Mouse (Mus musculus): ENCODE measurements at regions not wholly inside any gene's neighbourhood (a gene's known extent, or its start where the extent isn't known, plus 50 kb on each side); places are given as distances from the start of the nearest gene placed in this dataset.

GRCm38 (mm10) chr17:80801451-80801983, 73.2 kb upstream of the Map4k3 start:
- 19% methylated on average over 16 of the region's 16 CpGs for WGBS
- no peaks in the 10 kb centered on the region for H3K36me3 ChIP-seq (ENCODE audit: control insufficient read depth, insufficient read depth, low read length)
- no peaks in the 10 kb centered on the region for H3K27me3 ChIP-seq (ENCODE audit: control insufficient read depth, insufficient read depth, low read length)
- H3K9ac ChIP-seq (ENCODE audit: low read depth, low read length): no peak overlapping the region
- TF ChIP-seq POLR2A (IDR thresholded peaks at IDR 0.05; ENCODE audit: extremely low read depth, insufficient read depth, low read length) (no peak), CTCF (IDR thresholded peaks at IDR 0.05; ENCODE audit: low read depth, low read length) (no peak)
- H3K4me1 ChIP-seq (ENCODE audit: control insufficient read depth, insufficient read depth, low read length): peaks cover 2% of the 10 kb centered on the region; the same call in 1 of the 2 replicates
- no peak overlapping the region for H3K4me3 ChIP-seq (ENCODE audit: insufficient read depth, low read depth, low read length)
- no peaks in the 10 kb centered on the region for H3K79me2 ChIP-seq (ENCODE audit: control insufficient read depth, insufficient read depth, low read length)
- peak; percentile 48 for DNase-seq (ENCODE audit: extremely low read depth, low read depth, low spot score)
- peak overlapping the region; percentile 45; the same call in 1 of the 2 replicates for H3K27ac ChIP-seq (replicated peaks; ENCODE audit: insufficient read depth, low read depth, low read length)

- no peak overlapping the region for H3K9ac ChIP-seq (ENCODE audit: low read depth, low read length)
- TF ChIP-seq CTCF (IDR thresholded peaks at IDR 0.05; ENCODE audit: low read depth, low read length) (no peak), POLR2A (IDR thresholded peaks at IDR 0.05; ENCODE audit: extremely low read depth, insufficient read depth, low read length) (no peak)
These were observed 72.6 kb upstream of the Map4k3 start for GRCm38 (mm10) chr17:80800877-80801276.

DNA sequence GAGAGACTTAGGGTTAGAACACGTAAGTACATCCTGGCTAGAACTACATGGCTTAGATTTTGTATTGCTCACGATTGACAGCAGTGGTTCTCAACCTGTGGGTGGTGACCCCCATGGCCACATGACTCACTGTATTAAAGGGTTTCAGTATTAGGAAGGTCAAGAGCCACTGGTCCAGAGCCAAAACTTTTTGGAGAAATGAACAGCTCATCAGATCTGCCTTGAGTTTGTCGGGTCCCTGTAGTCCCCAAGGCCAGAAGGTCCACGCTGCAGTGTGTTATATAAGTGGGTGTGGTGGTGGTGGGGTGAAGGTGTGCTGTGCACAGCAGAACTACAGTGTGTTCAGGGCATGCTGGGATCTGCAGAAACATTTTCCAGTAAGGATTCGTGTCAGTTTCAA, 72.2 kb upstream of the Map4k3 start:
- H3K9ac ChIP-seq (ENCODE audit: low read depth, low read length): no peak overlapping the region
- TF ChIP-seq POLR2A (IDR thresholded peaks at IDR 0.05; ENCODE audit: extremely low read depth, insufficient read depth, low read length): no peak
- TF ChIP-seq CTCF (IDR thresholded peaks at IDR 0.05; ENCODE audit: low read depth, low read length): no peak
- 72% methylated on average over 5 of the region's 5 CpGs for WGBS
- H3K36me3 ChIP-seq (ENCODE audit: control insufficient read depth, insufficient read depth, low read length): no peaks in the 10 kb centered on the region
- no peaks in the 10 kb centered on the region for H3K79me2 ChIP-seq (ENCODE audit: control insufficient read depth, insufficient read depth, low read length)
- DNase-seq (ENCODE audit: extremely low read depth, low read depth, low spot score): no peak
- H3K4me1 ChIP-seq (ENCODE audit: control insufficient read depth, insufficient read depth, low read length): peaks cover 2% of the 10 kb centered on the region; the same call in 1 of the 2 replicates
- no peak overlapping the region for H3K4me3 ChIP-seq (ENCODE audit: insufficient read depth, low read depth, low read length)
- no peaks in the 10 kb centered on the region for H3K27me3 ChIP-seq (ENCODE audit: control insufficient read depth, insufficient read depth, low read length)
- H3K27ac ChIP-seq (replicated peaks; ENCODE audit: insufficient read depth, low read depth, low read length): peak overlapping the region; percentile 49; the same call in 1 of the 2 replicates

More at GRCm38 (mm10) chr17:80800877-80801276, 72.6 kb upstream of the Map4k3 start:
- Histone ChIP-seq H3K27ac (replicated peaks; ENCODE audit: insufficient read depth, low read depth, low read length) (peak overlapping the region; percentile 49; the same call in 1 of the 2 replicates), H3K79me2 (ENCODE audit: control insufficient read depth, insufficient read depth, low read length) (no peaks in the 10 kb centered on the region), H3K27me3 (ENCODE audit: control insufficient read depth, insufficient read depth, low read length) (no peaks in the 10 kb centered on the region), H3K36me3 (ENCODE audit: control insufficient read depth, insufficient read depth, low read length) (no peaks in the 10 kb centered on the region), H3K4me3 (ENCODE audit: insufficient read depth, low read depth, low read length) (no peak overlapping the region), H3K4me1 (ENCODE audit: control insufficient read depth, insufficient read depth, low read length) (peaks cover 2% of the 10 kb centered on the region; the same call in 1 of the 2 replicates)
- 70% methylated on average over 13 of the region's 13 CpGs for WGBS
- no peak for DNase-seq (ENCODE audit: extremely low read depth, low read depth, low spot score)

DNA sequence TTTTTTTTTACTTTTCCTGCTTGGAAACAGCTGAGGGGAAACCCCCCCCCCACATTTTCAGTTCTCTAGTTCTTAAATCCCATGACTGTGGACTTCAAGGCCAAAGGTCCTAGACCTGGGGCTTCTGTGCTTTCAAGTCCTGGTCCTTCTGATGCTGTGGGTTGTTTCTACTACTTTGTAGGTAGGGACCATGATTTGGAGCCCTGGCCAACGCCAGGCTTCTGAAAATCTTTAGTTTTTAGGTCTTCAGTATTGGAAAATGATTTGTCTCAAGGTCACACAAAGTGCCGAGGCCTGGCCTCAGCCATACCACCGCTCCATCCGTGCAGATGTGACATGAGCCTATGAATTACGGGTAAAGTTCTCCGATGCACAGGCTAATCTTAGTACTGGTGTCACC, 70.8 kb upstream of the Map4k3 start:
- 93% methylated on average over 6 of the region's 6 CpGs for WGBS
- Histone ChIP-seq H3K27me3 (ENCODE audit: control insufficient read depth, insufficient read depth, low read length) (no peaks in the 10 kb centered on the region), H3K4me1 (ENCODE audit: control insufficient read depth, insufficient read depth, low read length) (peaks cover 2% of the 10 kb centered on the region; the same call in 1 of the 2 replicates), H3K4me3 (ENCODE audit: insufficient read depth, low read depth, low read length) (no peak overlapping the region), H3K27ac (replicated peaks; ENCODE audit: insufficient read depth, low read depth, low read length) (no peak overlapping the region), H3K9ac (ENCODE audit: low read depth, low read length) (no peak overlapping the region), H3K36me3 (ENCODE audit: control insufficient read depth, insufficient read depth, low read length) (no peaks in the 10 kb centered on the region), H3K79me2 (ENCODE audit: control insufficient read depth, insufficient read depth, low read length) (no peaks in the 10 kb centered on the region)
- TF ChIP-seq CTCF (IDR thresholded peaks at IDR 0.05; ENCODE audit: low read depth, low read length) (no peak), POLR2A (IDR thresholded peaks at IDR 0.05; ENCODE audit: extremely low read depth, insufficient read depth, low read length) (no peak)
- no peak for DNase-seq (ENCODE audit: extremely low read depth, low read depth, low spot score)

DNA sequence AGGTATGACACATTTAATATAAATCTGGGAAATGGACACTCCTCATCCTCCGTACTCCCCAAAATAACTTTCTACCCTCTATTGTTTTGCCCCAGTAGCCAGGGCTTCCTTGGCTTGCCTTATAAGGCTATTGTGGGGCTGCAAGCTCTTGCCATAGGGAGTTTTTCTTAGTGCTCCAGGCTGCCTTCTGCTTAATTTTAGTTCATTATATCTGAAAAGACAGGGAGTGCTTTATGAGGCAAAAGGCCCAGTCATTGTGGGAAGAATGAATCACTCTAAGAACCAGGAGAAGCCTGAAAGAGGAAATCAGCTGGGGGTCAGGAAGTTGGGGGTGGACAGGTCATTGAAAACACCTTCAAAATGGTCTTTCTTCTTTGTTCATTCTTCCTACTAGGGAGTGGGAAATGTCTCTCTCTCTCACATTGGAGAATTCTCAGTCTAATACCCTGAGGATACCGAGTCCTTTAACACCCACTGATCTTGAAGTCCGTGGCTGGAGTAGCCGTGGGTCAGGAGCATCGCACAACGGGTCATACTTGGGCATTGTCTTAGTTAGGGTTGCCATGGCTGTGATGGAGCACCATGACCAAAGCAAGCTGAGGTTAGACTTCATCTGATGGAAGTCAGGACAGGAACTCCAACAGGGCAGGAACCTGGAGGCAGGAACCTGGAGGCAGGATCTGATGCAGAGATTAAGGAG, 70.1 kb upstream of the Map4k3 start:
- WGBS: 94% methylated on average over 6 of the region's 6 CpGs
- H3K79me2 ChIP-seq (ENCODE audit: control insufficient read depth, insufficient read depth, low read length): no peaks in the 10 kb centered on the region
- TF ChIP-seq CTCF (IDR thresholded peaks at IDR 0.05; ENCODE audit: low read depth, low read length) (no peak), POLR2A (IDR thresholded peaks at IDR 0.05; ENCODE audit: extremely low read depth, insufficient read depth, low read length) (no peak)

DNA sequence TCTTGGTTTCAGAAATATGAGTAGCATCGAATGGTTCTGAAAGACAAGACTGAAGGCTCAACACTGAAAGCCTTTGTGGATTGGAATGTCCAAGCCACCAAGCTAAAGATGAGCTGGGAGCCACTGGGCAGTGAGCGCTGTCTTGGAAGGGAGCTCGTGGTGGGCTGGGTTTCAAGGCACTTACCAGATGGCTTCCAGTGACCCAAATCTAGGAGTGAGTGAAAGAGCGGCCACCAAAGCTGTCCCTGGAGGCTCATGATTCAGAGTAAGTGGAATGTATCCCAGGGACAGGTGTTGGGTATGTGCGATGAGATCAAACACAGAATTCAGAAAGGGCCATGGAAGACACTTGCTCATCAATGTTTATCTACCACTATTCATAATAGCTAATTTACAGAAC, 68.5 kb upstream of the Map4k3 start:
- DNase-seq (ENCODE audit: extremely low read depth, low read depth, low spot score): no peak
- H3K27ac ChIP-seq (replicated peaks; ENCODE audit: insufficient read depth, low read depth, low read length): no peak overlapping the region
- H3K79me2 ChIP-seq (ENCODE audit: control insufficient read depth, insufficient read depth, low read length): no peaks in the 10 kb centered on the region
- no peaks in the 10 kb centered on the region; the same call in 1 of the 2 replicates for H3K4me1 ChIP-seq (ENCODE audit: control insufficient read depth, insufficient read depth, low read length)
- H3K9ac ChIP-seq (ENCODE audit: low read depth, low read length): no peak overlapping the region
- H3K27me3 ChIP-seq (ENCODE audit: control insufficient read depth, insufficient read depth, low read length): no peaks in the 10 kb centered on the region
- no peak overlapping the region for H3K4me3 ChIP-seq (ENCODE audit: insufficient read depth, low read depth, low read length)
- TF ChIP-seq POLR2A (IDR thresholded peaks at IDR 0.05; ENCODE audit: extremely low read depth, insufficient read depth, low read length) (no peak), CTCF (IDR thresholded peaks at IDR 0.05; ENCODE audit: low read depth, low read length) (no peak)
- WGBS: 94% methylated on average over 5 of the region's 5 CpGs
- no peaks in the 10 kb centered on the region for H3K36me3 ChIP-seq (ENCODE audit: control insufficient read depth, insufficient read depth, low read length)

More for the DNA sequence above, 70.1 kb upstream of the Map4k3 start:
- H3K4me3 ChIP-seq (ENCODE audit: insufficient read depth, low read depth, low read length): no peak overlapping the region
- no peaks in the 10 kb centered on the region for H3K36me3 ChIP-seq (ENCODE audit: control insufficient read depth, insufficient read depth, low read length)
- no peak overlapping the region for H3K27ac ChIP-seq (replicated peaks; ENCODE audit: insufficient read depth, low read depth, low read length)
- no peak for DNase-seq (ENCODE audit: extremely low read depth, low read depth, low spot score)
- H3K9ac ChIP-seq (ENCODE audit: low read depth, low read length): no peak overlapping the region
- no peaks in the 10 kb centered on the region for H3K27me3 ChIP-seq (ENCODE audit: control insufficient read depth, insufficient read depth, low read length)
- H3K4me1 ChIP-seq (ENCODE audit: control insufficient read depth, insufficient read depth, low read length): no peaks in the 10 kb centered on the region; the same call in 1 of the 2 replicates

All from liver, adult 2 months (tissue).